Mouse (Mus musculus) testis, adult 2 months (tissue): ENCODE results near the gene Asb14.

Source experiments
- CTCF ChIP-seq: fragments of 200-500 bp; IDR thresholded peaks from 2 replicates; pipeline ENCODE4 v1.5.1; 2012; ENCODE audit warnings: low read depth, mild to moderate bottlenecking, inconsistent platforms, low read length, moderate library complexity; ENCODE audit not compliant: control insufficient read depth, insufficient read depth, insufficient replicate concordance
- POLR2A ChIP-seq: fragments of 200-500 bp; IDR thresholded peaks from 2 replicates; pipeline ENCODE4 v1.6.1; 2012; ENCODE audit warnings: low read depth, mild to moderate bottlenecking, inconsistent platforms, low read length, moderate library complexity; ENCODE audit not compliant: control insufficient read depth

DNA sequence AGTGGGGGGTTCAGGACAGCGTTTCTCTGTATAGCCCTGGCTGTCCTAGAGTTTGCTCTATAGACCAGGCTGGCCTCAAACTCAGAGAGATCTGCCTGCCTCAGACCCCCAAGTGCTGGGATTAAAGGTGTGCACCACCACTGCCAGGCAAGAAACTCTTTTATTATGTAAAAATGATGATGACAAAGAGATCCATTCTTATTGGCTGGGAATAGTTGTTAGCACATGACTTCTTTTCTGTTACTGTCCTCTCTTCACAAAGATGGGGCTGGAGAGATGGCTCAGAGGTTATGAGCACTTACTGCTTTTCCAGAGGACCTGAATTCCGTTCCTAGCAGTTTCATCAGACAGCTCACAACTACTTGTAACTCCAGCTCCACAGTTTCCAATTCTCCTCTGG, 14.4 kb upstream of the Asb14 start:
- TF ChIP-seq POLR2A (no peak), CTCF (no peak)
